Mouse (Mus musculus) embryo, embryonic 9.5 days (tissue): ENCODE results near the gene Grip1.

Source experiments
- DNase-seq: peaks from one replicate; pipeline ENCODE4 v3.0.0-alpha.2; 2017; ENCODE audit errors: extremely low spot score

Gene Grip1

DNA sequence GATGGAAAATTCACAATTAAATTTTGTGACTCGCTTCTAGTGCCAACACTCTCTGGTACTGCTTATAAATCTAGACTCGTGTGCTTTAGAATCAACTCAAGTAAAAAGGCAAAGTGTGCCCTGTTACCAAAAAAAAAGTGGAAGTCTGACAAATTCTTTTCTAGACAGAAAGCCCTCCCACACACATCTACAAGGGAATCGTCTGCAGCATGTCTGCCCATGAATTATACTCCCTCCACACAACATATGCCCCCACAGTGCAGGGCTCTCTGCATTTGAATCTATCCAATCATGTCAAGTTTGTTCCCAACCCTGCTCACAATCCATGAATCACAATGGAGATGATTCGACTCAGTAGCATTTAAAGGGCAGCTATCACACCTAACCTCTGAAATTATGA lies 380.5 kb downstream of the Grip1 start:
- DNase-seq = no peak

DNA sequence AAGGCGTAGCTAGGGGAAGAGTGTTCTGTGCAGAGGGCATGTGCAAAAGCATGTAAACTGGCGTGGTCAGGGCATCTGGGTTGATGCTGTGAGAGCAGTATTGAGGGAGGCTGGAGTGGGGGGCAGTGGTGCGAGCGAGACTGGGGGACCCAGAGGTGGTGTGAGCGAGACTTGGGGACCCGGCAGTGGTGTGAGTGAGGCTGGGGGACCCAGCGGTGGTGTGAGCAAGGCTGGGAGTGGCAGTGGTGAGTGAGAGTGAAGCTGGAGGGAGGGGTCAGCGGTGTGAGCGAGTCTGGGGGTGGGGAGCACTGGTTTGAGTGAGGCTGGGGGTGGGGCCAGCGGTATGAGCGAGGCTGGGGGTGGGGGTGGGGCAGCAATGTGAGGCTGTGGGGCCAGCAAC lies 386.0 kb downstream of the Grip1 start:
- DNase-seq = no peak

DNA sequence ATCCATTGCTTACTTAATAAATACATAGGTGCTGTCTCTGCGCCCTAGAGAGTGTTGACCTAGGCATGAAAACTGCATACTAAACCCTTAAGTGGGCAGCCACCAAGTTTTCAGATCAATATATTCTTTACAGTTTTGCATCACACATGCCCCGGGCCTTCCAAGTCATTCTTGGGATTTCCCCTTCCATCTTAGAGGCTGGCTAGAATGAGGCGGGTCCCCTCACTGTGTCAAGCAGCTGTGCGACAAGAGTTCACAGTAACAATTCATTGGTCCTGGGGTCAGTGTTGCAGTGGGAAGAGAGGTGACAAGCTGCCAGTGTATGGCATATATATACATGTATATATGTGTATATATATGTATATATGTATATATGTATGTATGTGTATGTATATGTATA lies 388.4 kb downstream of the Grip1 start:
- DNase-seq = no peak

DNA sequence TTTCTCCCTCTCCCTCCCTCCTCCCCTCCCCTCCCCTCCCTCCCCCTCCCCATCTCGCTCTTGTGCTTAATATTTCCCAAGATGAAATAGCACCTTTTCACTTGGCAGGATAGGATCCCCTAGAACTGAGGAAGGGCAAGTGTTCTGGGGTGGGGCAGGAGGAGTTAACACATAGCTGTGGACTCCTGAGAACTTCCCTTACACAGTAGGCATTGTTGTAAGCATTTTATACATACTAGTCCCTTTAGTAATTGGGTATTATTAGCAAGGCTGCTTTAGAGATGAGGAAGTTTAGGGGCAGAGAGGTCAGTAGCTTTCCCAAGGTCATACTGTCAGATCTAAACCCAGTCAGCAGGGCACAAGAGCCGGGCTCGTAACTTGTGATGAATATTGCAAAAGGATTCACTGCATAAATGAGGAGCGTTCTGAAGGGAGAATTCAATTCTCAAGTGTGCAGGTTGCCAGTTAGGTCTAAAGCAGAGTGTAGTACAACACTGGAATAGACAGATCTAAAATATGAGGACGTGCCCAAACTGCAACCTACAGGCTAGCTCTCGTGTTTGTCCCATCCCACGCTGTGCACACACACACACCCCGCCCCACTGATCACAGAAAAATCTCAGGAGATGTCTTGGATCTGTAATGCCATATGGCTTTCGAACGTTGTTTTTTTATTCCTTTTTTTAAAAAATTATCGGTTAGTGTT lies 392.2 kb downstream of the Grip1 start:
- DNase-seq = no peak

DNA sequence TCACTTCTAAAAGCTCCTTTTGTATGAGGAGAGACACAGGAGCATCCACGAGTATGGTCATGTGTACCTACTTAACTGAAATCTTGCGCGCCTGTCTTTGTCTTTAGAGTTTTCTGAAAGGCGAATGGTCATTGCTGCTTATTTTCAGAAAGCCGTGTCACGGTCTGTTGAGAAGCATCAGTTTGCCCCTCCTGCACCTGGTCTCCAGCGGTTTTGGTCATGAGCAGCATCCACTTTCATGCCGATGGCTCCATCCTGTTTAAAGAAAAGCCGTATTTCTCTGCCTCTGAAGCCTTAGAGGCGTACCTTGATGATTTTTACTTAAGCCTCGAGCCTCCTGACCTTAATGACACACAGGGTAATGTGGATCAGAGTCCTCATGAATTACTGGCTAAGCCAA lies 398.0 kb downstream of the Grip1 start:
- no peak for DNase-seq

DNA sequence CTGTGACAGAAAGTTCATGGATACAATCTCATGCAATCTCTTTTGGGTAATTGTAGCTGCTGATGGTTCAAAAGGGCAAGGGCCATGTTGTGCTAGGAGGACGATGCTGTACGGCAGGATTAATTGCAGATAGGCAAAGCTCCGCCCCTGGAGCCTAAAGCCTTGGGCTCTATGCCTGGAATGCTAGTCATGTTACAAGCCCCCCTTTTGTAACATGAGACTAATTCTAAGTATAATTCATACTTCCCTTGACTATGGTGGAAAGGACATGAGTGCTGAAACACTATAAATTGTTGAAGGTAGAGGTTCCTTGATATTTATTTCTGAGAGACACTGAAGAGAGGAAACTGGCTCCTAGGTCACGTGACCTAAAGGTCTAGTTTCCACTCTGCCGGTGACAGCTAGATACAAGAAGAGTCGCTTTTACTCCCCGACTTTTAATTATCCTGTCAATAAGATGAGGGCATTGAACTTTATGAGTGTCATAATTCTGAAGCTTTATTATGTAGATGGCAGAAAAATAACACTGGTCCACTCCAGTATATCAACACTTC lies 399.0 kb downstream of the Grip1 start:
- DNase-seq = no peak

DNA sequence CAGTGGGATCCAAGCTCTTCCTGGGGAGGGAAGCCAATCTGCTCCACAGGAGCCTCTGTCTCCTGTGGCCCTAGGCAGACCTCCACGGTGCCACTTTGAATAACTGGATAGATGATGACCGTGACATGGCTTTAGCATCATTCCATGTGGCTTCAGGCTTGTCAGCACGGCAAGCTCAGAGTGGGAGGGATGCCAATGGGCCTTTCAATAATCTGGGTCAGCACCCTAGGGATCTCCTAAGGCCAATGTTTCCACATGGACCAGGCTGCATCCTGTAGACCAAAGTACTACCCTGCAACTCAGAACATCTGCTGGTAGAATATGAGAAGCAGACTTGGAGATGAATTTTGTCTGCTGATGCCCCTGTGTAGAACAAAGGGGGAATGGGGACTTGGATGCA lies 414.1 kb downstream of the Grip1 start:
- no peak for DNase-seq

DNA sequence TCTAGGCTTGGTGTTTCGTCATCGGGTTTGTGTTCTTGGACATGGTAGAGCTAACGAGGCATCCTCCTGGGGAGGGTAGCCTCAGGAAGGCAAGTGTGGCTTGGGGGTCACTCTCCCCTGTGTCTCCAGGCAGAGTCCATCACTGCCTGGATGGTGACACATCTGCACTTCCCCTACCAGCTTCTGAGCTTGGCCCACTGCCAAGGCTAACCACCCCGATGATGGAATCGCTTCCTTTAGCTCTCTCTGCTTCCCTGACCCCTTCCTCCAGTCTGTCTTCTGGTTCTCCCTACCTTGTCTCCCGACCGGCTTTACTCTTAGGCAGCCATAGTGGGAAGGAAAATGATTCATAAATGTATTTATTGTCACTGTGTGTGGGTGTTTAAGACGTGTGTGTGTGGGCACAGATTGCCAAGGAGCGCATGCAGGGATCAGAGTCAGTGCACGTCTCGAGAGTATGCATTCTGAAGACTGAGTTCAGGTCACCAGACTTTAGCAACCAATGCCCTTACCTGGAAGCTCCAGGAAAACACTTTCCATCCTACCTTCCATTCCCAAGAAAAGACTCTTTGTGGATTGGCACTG lies 415.5 kb downstream of the Grip1 start:
- no peak for DNase-seq

DNA sequence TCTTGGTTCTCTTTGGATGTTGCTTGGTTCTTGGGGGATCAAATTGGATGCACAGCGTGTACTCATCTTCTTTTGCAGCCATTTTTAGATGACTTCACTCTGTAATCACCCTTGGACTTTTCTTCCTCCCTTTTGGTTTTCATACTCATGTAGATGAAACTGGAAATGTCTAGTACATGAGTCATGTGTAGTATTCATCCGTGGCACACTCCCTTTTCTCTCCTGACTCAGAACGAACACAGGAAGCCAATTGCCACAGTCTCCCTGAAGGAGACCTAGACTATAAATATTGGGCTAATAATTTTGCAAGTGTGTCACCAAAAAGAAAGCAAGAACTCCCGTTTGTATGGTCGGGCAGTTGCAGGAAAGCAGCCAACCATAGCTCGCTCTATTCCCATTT lies 423.1 kb downstream of the Grip1 start:
- no peak for DNase-seq

DNA sequence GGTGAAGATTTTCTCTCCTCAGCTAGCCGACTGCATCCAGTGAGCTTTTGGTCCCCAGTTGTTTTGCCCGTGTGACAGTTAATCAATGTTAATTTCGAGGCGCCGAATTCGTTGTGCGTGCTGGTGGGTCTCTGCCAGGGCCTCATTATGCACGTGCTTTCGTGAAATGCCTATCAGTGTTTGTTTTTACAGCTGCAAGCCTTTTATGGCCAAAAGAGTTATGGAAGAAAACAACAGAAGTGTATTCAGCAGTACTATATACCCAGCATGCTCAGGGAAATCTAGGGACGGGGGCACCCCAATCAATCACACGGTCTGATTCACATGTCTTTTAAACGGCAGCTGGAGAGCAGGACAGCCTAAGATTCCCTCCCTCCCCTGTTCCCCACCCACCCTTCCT lies 424.7 kb downstream of the Grip1 start:
- peak; percentile 2 for DNase-seq

DNA sequence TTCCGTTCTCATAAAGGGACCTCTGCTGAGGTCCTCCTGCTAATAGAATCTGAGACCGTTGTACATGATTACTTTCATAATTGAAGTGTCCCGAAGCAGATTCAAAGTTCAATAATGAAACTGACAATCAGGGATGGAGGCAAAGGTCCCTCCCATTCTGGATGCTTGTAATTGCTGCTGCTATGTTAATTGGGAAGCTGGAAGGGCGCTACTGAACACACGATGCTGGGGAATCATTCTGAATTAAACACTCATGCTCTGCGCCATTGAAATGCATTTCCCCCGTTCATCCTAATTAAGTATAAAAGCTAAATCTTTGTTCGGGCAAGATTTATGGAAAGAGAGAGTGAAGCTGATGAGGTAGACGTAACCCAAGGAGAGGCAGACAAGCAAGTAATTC lies 431.0 kb downstream of the Grip1 start:
- no peak for DNase-seq

DNA sequence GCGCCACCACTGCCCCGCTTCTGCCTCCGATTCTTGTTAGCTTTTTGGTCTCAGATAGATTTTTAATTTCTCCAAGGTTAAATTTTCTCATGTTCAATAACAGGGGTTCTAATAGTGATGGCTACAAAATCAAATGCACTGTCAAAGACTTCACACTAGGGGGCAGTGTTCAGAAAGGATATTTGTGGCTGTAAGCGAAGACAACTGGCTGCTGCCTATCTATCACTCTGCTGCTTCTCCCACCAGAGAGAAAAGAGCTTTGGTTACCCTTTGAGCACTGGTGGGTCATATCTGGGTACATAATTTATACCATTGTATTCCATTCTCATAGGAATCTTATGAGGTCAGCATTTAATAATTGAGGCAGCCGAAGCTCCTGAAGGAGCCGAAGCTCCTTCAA lies 431.9 kb downstream of the Grip1 start:
- peak; percentile 20 for DNase-seq

DNA sequence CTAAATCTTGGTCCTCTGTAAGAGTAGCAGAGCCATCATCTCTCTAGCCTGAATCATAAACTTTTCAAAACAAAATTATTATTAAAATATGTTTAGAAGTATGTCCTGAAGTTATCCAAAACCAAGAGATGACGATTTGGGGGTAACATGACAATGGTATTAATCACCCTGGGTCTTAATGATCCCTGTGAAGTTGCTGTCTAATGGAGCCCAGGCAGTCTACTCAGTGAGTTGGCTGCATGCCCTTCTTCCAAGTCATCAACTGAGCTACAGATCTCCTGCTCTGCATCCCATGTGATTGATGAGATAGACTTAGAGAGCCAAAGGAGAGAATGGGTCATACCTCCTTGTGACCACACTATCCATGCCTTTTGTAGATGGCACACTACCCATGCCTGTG lies 433.1 kb downstream of the Grip1 start:
- no peak for DNase-seq

DNA sequence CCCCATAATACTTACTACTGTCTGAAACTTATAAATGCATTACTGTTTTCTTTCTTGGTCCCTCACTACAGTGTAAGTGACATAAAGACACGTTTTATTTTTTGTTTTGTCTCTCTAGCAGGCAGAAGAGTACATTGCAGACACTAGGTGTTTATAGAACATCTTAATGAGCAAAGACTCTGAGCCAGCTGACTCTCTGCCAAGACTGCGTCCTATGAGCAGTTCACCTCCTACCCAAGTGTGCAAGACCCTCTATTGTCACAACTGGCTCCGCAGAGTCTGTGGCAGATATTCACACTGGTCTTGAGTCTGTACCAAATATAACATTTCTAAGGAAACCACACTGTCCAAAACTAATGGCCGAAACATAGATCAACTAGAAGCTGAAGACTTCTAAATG lies 449.1 kb downstream of the Grip1 start:
- DNase-seq = no peak

DNA sequence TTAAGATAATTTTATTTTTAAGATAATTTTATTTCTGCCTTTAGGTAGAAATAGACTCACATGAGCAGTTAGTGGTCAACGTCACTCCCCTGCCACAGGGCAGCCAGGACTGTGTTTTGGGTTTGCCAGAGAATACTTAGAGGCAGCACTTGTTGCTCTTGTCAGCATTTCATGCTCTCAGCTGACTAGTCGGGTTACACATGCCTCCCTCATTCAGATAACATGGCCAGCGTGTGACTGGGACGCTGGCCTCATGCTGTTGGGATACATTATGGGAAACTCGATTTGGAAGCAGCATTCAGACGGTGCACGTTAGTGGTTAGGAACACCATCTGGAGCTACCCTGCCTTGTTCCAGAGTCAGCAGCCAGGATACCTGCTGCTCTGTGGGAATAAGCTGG lies 453.2 kb downstream of the Grip1 start:
- DNase-seq = no peak

DNA sequence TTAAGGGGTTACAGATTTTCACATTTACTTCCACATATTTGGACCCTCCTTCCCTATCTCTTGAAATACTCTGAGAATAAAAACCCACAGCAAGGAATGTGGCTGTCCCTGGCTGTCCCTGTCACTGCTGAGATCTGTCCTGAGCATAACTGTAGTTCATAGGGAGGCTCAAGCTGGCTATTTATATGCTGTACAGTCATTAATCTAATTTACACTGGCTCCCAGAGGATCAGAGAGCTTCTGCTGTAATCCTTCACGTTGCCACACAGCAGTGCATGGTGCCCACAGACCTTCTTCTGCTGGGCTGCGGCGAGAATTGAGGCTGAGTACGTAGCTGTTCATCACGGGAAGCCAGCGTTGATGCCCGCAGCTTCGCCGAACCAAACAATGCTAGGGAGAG lies 464.4 kb downstream of the Grip1 start:
- no peak for DNase-seq

DNA sequence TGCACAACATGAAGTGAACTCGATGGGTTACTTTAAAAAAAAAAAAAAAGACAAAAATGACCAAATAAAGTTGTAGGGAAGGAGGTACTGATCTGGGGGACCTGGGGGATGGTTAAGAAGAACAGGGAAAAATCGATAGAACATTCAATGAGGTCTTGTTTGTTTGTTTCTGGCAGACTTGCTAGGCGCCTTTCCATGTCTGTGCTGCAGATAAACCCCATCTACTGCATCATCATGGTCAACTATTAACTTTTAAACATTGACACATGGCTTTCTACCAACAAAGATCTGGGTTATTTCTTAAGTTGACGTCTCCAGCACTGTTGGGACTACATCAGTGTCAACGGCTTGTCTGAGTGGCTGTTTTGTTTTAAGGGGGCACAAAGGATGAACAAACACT lies 474.3 kb downstream of the Grip1 start:
- DNase-seq = no peak

DNA sequence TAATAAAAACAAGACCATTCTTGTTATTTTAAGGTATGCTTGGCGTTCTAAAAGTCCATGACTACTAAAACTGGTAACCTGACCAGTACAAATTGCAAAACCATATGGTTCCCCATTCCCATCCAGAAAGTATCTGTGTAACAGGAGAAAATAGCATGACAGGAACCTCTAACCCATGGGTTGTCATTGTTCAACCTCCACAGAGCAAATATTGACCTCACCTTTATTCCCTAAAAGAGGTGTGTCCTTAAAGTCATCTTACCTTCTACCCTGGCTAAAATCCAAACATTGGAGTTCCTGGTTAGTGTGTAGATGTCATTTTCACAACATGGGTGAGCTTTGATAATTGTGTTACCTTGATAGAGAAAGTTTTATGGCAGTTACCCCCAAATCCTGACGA lies 475.3 kb downstream of the Grip1 start:
- DNase-seq = no peak

DNA sequence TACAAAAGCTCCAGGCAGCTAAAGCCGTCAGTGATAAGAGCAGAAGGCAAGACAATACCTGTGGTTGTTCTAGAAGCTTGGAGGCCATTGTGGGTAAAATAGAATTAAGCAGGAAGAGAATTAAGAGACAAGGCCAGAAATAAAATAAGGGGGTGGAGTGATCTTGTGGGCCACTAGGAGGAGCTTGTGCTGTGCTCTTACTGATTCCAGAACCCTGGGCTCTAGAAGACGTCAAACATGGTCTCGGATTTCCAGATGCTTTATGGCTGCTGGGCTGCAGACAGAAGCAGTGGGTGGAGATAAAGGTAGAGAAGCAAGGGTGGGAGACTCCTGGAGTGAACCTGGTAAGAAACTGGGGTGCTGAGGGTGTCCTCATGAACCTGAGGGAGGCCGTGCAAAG lies 479.2 kb downstream of the Grip1 start:
- no peak for DNase-seq

DNA sequence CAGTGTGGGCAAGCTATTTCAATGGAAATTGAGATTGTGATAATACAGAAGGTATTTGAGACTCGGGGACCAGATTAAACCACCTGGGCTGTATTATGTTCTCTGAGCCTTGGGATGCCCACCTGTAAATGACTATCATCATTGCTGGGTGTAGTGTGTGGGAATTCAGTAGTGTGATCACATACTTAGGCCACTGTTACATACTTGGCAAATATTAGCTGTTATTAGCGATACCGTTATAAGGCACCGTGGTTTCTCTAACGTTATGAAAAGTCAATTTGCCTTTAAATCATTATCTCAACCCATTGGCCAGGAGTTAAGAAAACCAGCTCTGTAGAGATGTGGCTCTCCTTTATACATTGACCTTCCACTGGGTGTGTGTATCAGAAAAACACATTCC lies 479.7 kb downstream of the Grip1 start:
- no peak for DNase-seq

DNA sequence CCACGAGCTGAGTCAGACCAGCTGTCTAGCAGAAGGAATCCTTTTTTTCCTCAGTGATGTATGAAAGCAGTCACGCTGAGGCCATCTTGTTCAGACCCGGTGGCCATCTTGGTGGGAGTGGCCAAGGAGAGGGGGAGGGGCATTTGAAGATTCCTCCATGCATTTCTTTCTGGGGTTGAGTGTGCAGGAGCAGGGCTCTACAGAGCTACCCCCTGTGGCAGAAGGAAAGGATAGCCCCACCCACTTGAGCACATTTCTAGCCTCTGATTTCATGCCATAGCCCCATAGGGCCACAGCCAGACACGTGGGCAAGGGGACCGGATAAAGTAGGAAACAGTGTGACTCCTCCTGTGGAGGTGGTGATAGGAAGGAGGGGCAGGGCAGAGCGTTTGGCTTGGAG lies 481.6 kb downstream of the Grip1 start:
- DNase-seq = no peak

DNA sequence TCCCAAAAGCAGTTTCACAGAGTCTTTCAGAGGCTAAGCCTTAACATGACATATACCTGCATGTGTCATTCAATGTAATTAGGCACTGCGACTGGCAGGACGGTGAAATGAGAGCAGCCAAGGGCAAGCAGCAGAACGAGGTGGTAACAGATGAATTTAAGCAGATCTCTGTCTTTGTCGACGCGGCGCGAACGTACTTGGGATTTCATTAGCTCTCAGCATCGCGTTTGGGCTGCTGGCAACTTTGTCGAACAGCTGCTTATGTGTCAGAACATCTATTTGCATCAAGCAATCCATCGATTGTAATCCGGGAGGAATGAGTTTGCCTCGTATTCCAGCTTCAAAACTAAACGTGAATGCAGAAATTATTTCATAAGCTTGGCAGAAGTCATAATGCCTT lies 483.9 kb downstream of the Grip1 start:
- DNase-seq = no peak

DNA sequence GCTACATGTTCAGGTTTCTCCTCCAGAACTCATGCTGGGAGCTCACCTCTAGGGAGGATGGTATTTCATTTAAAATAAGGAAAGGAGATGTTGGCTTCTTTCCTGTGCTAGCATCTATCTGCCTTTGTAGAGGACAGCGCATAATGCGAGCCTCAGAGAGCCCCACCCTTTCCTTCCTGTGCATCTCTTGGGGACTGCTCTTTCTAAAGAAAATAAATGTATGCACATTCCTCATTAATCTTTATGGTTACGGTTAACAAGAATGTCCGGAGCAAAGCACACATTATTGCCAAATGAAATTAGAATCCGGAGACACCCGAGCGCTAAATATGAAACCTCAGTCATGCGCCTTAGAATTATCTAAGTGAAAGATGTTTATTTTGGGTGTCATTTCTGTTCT lies 490.3 kb downstream of the Grip1 start:
- DNase-seq = no peak

DNA sequence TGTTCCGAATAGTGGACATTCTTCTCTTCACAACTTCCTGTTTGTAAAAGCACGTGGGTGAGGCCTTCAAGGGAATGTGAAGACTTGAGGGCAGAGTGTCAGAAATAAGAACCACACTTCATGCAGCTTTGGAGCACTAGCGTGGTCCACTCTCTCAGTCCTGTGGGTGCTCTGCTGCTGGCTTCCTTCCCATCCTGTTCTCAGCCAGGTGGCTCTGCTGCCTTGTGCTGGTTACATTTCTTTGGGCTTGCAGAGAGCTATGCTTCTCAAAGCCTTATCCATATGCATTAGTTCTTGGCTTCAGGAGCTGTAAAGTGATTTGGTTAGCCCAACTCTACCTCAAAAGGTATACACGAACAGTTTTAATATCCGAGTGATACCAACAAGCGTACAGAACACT lies 497.8 kb downstream of the Grip1 start:
- DNase-seq = no peak
